Mouse (Mus musculus) bone marrow macrophage, adult 2 months (primary cell): ENCODE measurements at regions not wholly inside any gene's neighbourhood (a gene's known extent, or its start where the extent isn't known, plus 50 kb on each side); places are given as distances from the start of the nearest gene placed in this dataset.

ENCODE experiments used
- H3K27ac ChIP-seq: 2 replicates; pipeline ENCODE4 v1.5.1; 2012; ENCODE audit warnings: low read depth, low read length; ENCODE audit not compliant: insufficient read depth
- H3K4me1 ChIP-seq: 2 replicates; pipeline ENCODE4 v1.6.1; 2012; ENCODE audit warnings: low read length; ENCODE audit not compliant: control insufficient read depth, insufficient read depth
- H3K4me3 ChIP-seq: 2 replicates; pipeline ENCODE4 v1.5.1; 2012; ENCODE audit warnings: mild to moderate bottlenecking, low read length, moderate library complexity; ENCODE audit not compliant: insufficient read depth
- CTCF ChIP-seq: IDR thresholded peaks from 2 replicates; pipeline ENCODE4 v1.5.1; 2012; ENCODE audit warnings: low read depth, mild to moderate bottlenecking, low read length, moderate library complexity
- POLR2A ChIP-seq: IDR thresholded peaks from 2 replicates; pipeline ENCODE4 v1.6.1; 2012; ENCODE audit warnings: mild to moderate bottlenecking, low read depth, low read length, borderline replicate concordance

DNA sequence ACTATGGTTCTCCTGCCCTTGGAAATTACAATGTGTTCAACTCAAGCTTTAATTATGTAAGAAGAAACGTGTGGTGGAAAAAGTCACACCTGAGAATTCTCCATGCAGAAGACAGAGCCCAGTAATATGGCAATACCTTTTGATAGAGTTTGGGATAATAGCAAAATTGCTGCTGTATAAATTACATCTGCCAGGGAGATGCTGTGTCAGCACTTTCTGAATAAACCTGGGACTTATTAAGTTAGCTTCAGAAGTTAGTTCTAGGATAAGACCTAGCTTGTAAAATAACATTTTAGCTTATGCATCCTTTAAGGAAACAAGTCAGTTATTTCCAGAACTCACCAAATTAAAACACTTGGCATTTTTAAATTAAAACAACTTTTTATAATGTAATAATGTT is 212.2 kb upstream of the Ercc4 start:
- Histone ChIP-seq H3K4me1 (no peaks in the 10 kb centered on the region), H3K4me3 (no peak overlapping the region), H3K27ac (no peak overlapping the region)
- no peak for TF ChIP-seq POLR2A
- no peak for TF ChIP-seq CTCF

GRCm38 (mm10) chr16:12900670-12901069 is 208.8 kb upstream of the Ercc4 start:
- H3K4me1 ChIP-seq = no peaks in the 10 kb centered on the region
- no peak overlapping the region for H3K4me3 ChIP-seq
- no peak overlapping the region for H3K27ac ChIP-seq
- TF ChIP-seq CTCF (no peak), POLR2A (no peak)

DNA sequence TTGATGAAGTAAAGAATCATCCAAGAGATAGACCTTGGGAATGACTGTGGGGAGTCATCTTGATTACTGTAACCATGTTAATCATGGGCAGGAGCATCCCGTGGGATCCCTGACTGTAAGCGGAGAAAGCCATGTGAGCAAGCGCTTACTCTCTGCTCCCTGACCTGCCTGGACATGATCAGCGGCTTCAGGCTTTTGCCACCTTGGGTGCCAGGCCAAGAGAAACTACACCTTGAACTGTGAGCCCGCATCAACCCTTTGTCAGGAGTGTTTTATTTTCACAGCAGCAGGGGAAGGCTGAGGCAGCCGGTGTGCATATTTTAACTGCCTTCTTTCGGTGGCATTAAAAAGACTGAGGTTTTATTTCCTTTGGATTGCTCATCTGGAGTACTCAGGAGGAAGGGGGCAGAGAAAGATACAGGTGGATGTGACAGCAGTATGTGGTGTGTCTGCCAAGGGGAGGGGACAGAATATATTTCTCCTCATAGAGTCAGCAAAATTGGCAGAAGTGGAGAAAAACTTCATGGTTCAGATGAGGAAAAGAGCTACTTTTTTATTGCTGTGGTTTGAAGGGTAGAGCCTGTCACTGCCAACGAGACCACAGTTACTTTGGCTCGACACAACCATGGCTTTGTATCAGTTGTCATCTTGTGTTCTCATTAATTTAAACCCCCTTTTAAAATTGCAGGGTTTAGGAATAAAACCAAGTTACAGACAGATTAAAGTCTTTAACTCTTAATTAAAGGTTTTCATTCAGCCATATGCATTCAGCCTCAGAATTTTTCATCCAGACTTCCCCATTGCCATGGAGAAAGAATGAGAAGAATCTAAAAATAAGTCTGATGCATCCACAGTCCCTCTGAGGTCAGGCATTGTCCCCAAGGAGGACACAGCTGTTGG is 208.1 kb upstream of the Ercc4 start:
- no peaks in the 10 kb centered on the region for H3K4me1 ChIP-seq
- no peak for TF ChIP-seq POLR2A
- no peak for TF ChIP-seq CTCF
- no peak overlapping the region for H3K27ac ChIP-seq
- no peak overlapping the region for H3K4me3 ChIP-seq

GRCm38 (mm10) chr16:12901996-12902319 is 207.5 kb upstream of the Ercc4 start:
- no peak overlapping the region for H3K27ac ChIP-seq
- no peaks in the 10 kb centered on the region for H3K4me1 ChIP-seq
- TF ChIP-seq CTCF (no peak), POLR2A (no peak)
- no peak overlapping the region for H3K4me3 ChIP-seq

- Histone ChIP-seq H3K4me3 (no peak overlapping the region), H3K27ac (no peak overlapping the region), H3K4me1 (no peaks in the 10 kb centered on the region)
- TF ChIP-seq CTCF = no peak
- TF ChIP-seq POLR2A = no peak
Observed at GRCm38 (mm10) chr16:12903161-12903560, 206.3 kb upstream of the Ercc4 start.

GRCm38 (mm10) chr16:12904937-12905336 is 204.5 kb upstream of the Ercc4 start:
- no peak overlapping the region for H3K4me3 ChIP-seq
- no peak for TF ChIP-seq CTCF
- TF ChIP-seq POLR2A = no peak
- no peaks in the 10 kb centered on the region for H3K4me1 ChIP-seq

GRCm38 (mm10) chr16:12924668-12925067 is 184.8 kb upstream of the Ercc4 start:
- no peak for TF ChIP-seq POLR2A
- TF ChIP-seq CTCF = no peak
- Histone ChIP-seq H3K4me1 (no peaks in the 10 kb centered on the region), H3K27ac (no peak overlapping the region), H3K4me3 (no peak overlapping the region)

More at GRCm38 (mm10) chr16:12904937-12905336, 204.5 kb upstream of the Ercc4 start:
- no peak overlapping the region for H3K27ac ChIP-seq

GRCm38 (mm10) chr16:12925931-12926330 is 183.6 kb upstream of the Ercc4 start:
- TF ChIP-seq POLR2A (no peak), CTCF (no peak)
- Histone ChIP-seq H3K4me3 (no peak overlapping the region), H3K4me1 (no peaks in the 10 kb centered on the region), H3K27ac (no peak overlapping the region)

DNA sequence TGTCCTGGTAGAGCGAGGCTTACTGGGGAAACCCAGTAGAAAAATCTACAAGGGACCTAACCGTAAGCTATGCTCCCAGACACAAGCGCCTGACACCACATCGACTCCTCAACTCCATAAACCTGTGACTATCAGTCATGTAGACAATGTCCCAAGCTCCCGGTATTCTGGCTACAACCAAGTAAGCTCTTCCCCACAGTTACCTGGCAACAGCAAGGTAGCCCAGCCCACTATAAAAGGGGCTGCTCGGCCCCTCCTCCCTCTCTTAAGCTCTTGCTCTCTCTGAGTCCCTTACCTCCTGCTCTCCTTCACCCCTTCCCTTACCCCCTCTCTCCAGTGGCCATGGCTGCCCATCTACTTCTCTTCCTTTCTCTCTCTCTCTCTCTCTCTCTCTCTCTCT is 178.4 kb upstream of the Ercc4 start:
- Histone ChIP-seq H3K27ac (no peak overlapping the region), H3K4me3 (no peak overlapping the region), H3K4me1 (no peaks in the 10 kb centered on the region)
- no peak for TF ChIP-seq POLR2A
- no peak for TF ChIP-seq CTCF

- H3K27ac ChIP-seq = no peak overlapping the region
- H3K4me3 ChIP-seq = no peak overlapping the region
- H3K4me1 ChIP-seq = no peaks in the 10 kb centered on the region
- TF ChIP-seq CTCF (no peak), POLR2A (no peak)
Observed at GRCm38 (mm10) chr16:12932959-12933358, 176.5 kb upstream of the Ercc4 start.
